Mouse (Mus musculus): ENCODE data around the gene Gm6377. TPM values are rescaled to one million over a fixed set of nuclear protein-coding genes. Genes with fewer than 3 reads are reported as not detected.

The Gm6377 gene
- 2.3 and 4.0 TPM in 2 replicates for total RNA-seq (2023)

DNA sequence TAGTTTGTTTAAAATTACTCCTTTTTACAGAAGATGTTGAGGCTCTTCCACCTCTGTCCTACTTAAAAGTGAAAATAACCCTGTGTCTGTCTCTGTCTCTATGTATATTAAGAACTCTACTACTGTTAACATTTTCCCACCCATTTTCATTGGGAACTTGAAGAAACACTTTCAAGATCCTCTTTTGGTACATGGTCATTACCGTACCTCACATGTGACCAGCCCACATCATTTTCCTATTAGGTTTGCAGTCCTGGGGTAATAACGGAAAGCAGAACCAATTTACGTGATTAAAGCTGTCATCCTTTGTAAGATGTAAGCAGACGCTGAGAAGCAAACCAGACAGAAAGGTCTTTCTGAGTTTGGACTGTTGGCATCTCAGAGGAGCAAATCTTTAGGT, at the start of gene Gm6377:
TSS of gene Gm6377 (plus strand) at position 289 of the 400 bp plus-strand sequence.

Other genes starting within 250 kb of the Gm6377 start
- gene Hmgn5, start 183.4 kb upstream of the Gm6377 start, total RNA-seq (2023): 8.3 and 13.0 TPM in 2 replicates
- gene Sh3bgrl, start 101.4 kb upstream of the Gm6377 start, total RNA-seq (2023): 38.1 and 50.2 TPM in 2 replicates

All from neutrophil, adult 65 days (primary cell).